Mouse (Mus musculus) spleen, adult 18-20 months (tissue): ENCODE results near the gene Mkrn1.
"Not testable (repeated sequence)": the region's sequence is repeated elsewhere in the genome, so short reads cannot be mapped to it uniquely, and the experiment has no call there.

ENCODE experiments used
- DNase-seq, 2 experiments: peaks; one replicate each; pipeline ENCODE4 v3.0.0; 2022; ENCODE audit warnings: mixed read lengths in 2 of 2

Mkrn1 gene

DNA sequence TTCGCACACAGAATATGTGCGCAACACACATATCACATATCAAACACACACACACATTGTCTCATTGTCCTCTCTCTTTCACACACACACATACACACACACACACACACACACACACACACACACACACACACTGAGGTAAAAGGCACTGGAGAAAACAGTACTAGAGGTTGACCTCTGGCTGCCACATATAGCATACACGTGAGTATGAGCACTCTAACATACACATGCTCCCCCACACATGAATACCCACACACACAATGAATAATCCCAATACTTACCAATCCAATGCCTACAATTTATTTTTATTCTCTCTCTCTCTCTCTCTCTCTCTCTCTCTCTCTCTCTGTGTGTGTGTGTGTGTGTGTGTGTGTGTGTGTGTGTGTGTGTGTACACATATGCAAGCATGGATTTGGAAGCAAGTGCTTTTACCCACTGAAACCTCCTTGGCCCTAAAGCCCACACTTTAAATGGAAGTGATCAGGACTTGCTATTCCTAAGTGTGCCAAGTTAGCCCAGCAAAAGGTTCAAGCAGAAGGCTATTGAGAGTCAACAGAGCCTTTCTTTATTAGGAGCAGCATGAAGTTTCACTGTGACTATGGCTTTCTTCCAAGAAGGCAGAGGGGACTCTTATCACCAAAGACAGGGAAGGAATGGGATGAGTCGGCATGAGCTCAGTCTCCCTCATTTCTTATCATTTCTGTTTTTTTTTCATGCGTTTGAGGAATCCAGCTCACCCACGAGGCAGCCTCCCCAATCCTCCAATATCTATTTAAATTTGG, 8.9 kb upstream of the Mkrn1 start:
- DNase-seq: no peak

DNA sequence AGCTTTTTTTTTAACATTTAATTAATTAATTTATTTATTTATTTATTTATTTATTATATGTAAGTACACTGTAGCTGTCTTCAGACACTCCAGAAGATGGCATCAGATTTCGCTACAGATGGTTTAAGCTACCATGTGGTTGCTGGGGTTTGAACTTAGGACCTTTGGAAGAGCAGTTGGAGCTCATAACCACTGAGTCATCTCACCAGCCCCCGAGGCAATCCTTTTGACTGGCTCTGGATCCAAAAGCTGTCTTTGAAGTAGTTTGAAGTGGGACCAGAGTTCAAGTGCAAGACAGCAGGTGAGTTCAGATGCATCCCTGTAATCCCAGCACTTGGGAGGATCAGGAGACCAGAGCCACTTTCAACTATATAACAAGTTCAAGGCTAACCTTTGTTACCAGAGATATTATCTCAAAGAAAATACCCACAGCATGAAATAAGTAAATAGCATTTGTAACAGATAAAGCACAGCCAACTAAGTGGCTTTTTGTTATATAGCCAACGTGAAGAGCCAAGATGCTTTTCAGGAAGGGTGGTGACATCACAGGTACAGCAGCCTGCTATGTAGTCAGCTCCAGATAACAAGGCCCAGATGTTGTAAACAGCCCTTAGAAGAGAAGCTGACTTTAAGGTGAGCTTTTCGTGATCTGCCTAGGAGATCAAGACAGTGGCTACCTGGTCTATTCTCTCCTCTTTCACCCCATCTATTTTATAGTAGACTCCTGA, 7.2 kb upstream of the Mkrn1 start:
- no peak for DNase-seq

DNA sequence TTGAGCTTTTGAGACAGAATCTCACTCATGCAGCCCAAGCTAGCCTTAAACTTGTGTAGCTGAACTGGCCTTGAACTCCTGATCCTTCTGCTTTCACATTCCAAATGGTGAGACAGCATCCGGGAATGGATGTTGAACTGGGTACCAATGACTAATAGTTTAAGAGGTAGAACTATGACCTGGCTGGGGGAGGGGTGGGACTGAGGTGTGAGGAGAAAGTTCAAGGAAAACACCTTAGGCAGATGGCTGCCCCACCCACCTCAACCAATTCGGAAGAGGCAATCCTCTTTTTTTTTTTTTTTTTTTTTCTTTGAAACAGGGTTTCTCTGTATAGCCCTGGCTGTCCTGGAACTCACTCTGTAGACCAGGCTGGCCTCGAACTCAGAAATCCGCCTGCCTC, 6.5 kb upstream of the Mkrn1 start:
- DNase-seq: no peak

DNA sequence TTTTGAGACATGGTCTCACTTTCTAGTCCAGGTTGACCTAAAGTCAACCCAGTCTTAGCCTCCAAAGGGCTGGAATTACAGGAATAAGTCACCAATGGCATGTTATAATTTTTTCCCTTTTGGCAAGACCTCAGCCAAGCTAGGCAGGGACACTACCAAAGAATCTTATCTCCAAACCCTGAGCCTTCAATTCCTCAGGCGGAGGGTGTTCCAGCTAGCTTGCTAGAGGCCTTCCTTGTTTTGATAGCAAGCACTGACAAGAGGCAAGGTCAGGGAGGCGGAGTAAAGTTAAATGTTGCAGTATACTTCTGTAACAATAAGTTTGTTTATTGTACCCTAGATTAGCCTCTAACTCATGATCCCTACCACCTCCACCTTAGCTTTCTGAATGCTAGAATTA, 4.9 kb upstream of the Mkrn1 start:
- DNase-seq: no peak

DNA sequence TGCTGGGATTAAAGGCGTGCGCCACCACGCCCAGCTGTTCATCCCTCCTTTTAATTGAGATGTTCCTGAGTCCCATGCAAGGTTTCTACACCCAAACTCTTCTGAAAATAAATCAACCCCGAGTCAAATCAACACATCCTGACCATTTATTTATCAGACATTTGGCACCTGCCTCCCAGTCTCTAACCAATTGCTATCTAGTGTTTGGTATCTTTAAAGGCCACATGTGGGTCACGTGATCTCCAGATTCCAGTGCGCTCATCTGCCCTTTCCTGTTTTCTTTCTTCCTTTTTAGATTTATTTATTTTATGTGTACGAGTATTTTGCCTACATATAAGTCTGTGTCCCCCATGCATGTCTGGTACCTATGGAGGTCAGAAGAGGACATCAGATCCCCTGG, 3.4 kb upstream of the Mkrn1 start:
- no peak for DNase-seq

DNA sequence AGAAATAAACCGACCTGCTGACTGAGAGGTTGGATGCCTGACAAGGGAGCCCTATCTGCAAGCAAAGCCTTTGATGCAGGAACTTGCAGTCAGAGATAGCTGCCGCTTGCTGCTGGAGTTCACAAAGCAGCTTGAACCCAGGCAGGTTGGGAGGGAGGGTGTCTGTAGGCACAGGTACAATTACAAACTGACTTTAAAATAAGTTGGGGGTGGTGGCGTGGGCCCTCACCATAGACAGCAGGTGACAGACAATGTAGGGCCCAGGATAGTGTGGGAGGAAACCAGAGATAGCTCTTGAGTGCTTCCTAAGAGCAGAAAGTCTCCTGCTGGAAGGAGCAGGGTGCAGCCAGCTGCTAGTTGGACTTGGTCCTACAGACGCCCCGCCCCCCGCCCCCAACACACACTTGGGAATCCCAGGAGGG, 2.9 kb upstream of the Mkrn1 start:
- DNase-seq: no peak

DNA sequence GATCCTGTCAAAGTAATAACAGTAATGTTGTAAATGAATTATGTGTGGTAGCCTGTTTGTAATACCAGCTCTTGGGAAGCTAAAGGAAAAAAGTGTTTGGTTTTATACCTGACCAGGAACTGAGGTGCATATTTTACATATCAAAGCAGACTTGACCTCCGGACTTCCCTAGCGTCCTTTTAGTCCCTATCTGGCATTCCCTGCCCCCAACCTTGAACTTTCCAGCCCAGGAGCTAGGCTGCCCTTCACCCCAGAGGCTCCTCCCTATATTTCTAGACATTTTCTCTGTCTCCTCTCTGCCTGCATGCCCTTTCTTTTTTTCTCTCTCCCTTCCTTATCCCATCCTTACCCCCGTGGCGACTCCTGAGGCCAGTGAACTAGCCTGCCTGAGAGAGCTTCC, 605 bp upstream of the Mkrn1 start:
- no peak for DNase-seq

DNA sequence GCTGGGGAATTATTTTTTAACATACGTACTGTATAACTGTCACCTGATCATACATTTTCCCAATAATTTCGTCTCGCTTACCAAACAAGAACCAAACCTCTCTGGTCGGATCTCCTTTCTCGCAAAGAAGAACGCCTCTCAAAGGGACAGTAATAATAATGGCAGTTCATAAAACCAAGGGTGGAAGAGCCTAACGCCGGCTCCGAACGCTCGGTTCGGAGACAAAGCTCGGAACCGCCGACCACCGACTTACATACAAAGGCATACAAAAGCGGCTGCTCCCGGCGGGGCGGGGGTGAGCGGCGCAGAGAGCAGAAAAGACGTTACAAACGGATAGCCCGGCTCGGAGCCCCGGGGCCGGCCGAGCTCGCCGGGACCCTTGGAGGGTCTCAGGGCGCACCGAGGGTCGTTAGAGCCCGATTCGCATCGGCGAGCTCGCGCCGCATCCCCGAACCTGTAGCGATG, 844 bp downstream of the Mkrn1 start:
- no peak for DNase-seq

DNA sequence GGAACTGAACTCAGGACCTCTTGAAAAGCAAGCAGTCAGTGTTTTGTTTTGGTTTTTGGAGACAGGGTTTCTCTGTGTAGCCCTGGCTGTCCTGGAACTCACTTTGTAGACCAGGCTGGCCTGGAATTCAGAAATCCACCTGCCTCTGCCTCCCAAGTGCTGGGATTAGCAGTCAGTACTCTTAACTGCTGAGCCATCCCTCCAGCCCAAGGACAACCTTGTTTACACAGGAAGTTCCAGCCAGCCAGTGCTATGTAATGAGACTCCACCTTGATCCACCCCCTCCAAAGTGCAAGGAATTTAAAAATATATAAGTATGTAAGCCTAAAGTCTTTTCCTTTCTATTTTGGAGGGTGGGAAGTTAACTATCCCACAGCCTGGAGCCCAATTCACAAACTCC, 3.6 kb downstream of the Mkrn1 start:
- not testable (repeated sequence) for DNase-seq

DNA sequence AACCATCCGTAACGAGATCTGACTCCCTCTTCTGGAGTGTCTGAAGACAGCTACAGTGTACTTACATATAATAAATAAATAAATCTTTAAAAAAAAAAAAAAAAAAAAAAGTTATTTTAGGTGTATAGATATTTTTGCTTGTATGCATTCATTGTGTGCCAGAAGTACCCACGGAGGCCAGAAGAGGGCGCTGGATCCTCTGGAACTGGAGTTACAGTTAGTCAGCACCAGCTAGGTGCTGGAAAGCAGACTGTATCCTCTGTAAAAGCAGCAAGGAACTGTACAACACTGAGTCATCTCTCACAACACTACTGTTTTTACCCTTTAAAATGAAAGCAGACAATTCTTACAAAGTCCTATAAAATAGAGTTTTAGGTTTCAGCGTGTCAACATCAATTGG, 4.5 kb downstream of the Mkrn1 start:
- DNase-seq: peak; percentile 46 to 71

DNA sequence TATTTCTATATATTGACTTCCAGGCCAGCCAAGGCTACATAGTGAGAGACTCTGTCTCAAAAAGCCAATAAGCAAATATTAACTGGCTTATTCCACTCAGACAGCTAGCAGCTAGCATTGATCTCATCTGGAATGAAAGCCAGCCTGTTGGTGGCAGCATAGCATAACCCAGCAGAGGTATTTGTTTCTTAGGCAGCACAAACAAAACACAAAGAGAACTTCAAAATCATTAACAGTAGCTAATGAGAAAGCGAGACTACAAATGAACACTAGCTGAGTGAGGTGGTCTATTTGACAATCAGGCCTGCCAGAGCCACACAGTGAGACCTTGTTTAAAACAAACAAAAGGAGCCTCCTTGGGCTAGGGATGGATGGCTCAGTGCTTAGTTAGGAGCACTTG, 6.2 kb downstream of the Mkrn1 start:
- DNase-seq: no peak

DNA sequence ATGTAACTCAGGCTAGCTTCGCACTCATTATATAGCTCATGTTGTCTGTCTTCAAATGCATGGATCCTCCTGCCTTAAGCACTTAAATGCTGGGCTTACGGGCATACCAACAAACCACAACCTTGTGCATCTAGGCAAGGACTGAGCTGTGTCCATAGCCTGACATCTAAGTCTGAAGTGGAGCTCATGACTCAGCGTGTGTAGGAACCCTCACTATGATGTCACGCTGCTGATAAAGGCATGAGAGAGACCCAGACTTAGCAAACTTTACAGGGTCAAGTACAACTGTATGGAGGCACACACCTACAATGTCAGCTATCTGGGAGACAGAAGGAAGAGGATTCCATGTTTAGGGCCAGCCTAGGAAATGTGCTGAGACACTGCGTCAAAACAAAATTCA, 13.8 kb downstream of the Mkrn1 start:
- no peak for DNase-seq

DNA sequence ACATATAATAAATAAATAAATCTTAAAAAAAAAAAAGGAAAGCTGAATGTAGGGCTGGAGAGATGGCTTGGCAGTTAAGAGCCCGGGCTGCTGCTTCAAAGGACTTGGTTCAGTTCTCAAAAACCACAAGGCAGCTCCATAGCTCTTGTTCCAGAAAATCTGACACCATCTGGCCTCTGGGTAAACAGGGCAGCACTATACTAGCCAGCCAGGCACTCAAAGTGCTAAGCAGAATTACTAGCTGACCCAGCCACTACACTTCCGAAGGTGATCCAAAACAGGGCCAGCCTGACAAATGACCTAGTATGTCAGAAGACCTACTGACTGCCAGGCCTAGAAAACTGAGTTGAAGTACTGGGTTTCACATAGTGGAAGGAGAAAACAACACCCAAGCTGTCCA, 17.1 kb downstream of the Mkrn1 start:
- no peak for DNase-seq

DNA sequence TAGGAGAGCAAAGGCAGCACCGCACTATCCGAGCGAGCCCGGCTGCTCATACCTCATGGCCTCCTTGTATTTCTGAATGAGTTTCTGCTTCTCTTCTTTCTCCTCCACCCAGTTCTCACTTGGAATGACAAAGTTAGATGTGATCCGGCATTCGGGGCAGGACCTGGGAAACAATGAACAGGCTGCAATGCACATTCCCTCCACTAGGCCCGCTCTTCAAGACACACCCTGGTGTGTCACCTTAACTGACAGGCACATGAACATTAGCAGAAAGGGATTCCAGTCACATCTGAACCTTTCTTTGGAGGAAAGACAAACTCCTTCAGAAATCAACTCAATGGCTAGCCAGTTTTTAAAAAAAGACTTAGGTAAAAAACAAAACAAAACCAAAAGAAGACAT, 19.9 kb downstream of the Mkrn1 start:
- no peak for DNase-seq

DNA sequence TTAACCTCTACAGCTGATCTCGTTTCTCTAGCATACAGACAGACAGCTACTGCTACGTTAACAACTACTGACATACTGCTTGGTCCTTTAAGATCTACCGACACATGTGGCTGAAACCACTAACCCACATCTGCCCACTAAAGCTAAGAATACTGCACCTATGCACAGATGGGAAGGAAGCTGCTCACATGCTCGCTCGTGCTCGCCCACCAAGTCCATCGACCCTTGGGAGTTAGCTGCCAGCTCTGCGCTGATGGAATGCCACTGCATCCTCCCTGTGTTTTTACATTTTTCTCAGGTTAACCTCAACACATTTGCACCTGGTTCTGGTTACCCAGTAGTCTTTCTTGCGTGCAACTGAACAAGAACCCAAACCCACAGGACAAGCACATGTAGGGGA, 21.9 kb downstream of the Mkrn1 start:
- no peak for DNase-seq

DNA sequence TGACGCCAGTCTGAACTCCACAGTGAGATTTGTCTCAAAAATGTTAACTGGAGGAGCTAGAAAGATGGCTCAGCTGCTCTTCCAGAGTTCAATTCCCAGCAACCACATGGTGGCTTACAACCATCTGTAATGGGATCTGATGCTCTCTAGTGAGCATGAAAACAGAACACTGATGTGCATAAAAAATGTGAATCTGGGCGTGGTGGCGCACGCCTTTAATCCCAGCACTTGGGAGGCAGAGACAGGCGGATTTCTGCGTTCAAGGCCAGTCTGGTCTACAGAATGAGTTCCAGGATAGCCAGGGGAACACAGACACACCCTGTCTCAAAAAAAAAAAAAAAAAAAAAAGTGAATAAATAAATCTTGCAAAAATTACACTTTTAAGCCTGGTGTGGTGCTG, 23.2 kb downstream of the Mkrn1 start:
- no peak for DNase-seq

DNA sequence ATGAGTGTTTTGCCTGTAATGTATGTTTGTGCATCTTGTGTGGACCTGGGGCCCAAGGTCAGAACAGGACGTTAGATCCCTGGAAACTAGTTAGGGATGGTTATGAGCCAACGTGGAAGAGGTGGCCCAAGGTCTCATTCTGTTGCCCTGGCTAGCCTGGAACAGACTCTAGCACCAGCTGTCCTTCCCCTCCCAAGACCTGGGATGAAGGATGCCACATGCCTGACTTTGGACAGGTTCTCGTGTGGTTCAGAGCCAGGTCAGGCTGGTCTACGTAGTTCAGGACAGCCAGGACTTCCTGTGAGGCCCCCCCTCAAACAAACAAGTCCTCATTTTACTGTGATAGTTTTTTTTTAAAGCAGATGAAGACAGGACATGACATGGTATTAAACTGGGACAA, 24.3 kb downstream of the Mkrn1 start:
- no peak for DNase-seq

DNA sequence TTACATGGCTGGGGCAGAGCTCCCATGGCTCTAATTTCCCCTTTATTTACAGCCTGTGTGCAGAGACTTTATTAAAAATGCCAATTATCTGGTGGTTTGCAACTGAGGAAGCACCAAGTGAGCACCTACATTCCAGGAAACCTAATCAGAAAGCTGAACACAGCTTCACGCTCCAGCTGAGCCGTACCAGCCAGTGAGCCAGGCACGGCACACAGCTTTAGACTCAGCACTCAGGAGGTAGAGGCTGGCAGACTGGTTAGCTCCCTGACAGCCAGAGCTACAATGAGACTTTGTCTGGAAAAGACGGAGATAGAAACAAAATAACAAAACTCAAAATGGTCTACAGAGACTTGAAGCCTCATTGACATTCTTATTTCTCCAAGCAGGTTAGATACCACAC, 24.8 kb downstream of the Mkrn1 start:
- DNase-seq: no peak

DNA sequence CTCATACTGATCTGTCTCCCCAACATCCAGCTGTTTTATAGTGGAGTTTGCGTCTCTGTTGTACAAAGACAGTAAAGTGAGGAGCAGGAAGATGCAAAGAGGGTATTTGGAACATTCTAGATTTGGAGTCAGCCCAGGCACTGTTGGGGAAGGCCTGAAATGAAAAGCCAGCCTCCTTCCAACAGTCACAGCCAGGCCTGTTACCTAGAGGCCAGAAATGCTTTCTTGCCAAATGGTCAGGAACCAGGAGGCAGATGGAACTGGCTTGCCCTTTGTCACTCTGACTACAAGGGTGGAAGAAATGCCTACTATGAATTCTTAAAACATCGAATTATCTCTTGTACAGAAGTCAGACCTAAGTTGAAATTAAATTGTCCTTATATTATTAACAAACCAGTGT, 30.3 kb downstream of the Mkrn1 start:
- no peak for DNase-seq

DNA sequence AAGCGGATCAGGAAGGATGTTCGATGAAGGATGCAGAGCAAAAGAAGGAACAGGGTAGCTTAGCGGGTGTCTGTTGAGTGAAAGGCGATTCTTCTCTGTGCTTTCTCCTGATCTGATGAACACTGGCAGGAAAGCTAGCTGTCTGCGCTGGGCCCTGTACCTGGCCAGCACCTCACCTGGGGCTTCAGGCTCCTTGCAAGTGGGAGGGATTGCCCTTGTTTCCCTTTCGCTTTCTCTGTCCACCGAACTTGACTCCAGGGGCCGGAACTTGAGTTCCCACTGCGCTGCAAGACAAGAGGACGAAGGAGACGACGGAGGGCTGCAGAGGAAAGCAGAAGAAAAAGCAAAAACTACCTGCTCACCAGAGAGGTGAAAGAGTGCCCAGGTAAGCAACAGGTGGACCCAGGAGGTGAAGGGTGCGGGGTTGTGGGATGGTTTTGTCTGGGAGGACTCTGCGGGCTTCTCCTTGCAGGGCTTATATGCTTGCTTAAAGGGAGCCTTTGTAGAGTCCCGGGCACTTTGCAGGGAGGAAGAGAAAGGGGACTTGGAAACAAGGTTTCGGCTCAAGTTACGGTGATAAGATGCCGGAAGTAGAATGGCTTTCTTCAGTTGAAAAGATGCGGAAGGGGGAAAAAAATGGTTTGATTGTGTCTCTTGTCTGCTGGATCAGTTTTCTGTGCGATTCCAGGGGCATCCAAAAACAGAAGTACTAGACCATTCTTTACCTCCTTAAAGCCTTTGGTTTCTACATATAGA, 39.0 kb downstream of the Mkrn1 start, which contains the start of gene Rab19:
Gene Rab19, plus strand, starts transcription at position 51 of the 756 bp plus-strand sequence.
- peak; percentile 15 to 45 for DNase-seq

DNA sequence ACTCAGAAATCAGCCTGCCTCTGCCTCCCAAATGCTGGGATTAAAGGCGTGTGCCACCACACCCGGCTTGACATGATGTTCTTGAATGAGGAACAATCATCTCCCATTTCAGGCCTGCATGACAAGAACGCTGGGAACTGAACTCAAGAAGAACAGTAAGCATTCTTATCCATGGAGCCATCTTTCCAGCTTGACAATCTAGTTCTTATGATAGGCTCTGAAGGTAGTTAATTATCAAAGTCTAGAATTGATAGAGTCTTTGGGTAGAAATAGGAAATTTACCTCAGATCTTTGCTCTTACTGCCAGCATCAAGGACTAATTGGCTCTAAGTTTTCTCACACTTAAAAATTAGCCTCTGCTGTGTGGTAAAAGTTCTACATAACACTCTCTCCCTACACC, 40.0 kb downstream of the Mkrn1 start:
- DNase-seq: no peak

DNA sequence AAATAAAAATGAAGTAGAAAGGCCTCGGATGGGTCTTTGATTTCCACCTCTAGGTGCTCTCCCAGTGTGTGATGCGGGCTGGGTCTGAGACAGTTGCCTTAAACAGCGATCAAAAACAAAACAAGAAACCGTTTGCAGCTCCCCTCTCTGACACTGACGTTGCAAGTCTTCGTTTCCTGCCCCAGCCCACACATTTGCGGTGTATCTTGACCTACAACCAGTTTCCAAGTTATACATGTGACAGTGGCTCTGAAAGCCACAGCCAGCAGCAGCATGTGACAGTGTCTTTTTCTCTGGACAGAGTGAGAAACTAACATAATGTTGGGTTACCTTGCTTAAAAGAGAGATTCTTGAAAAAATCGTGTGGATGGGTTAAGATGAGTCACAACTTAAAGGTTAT, 40.5 kb downstream of the Mkrn1 start:
- DNase-seq: peak in 1 of 2 experiments; percentile 32

DNA sequence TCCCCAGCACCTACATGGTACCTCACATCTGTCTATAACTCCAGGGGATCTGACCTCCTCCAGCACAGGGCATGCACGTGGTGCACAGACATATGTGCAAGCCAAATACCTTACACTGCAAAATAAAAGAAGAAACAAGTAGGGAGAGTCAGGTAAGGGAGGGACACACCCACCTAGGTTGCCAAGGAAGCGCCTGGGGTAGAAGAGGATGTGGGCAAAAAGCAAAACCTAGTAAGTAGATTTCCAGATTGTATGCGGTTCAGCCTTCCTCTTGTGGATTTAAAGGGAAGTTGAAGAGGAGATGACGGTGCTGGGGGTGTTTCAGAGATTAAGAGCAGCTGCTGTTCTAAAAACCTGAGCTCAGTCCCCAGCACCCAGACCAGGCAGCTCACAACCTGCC, 41.0 kb downstream of the Mkrn1 start:
- peak in 1 of 2 experiments; percentile 13 for DNase-seq
